Mouse (Mus musculus): ENCODE results near the gene Gng12. TPM values are rescaled to one million over a fixed set of nuclear protein-coding genes. Genes with fewer than 3 reads are reported as not detected.

Gng12 gene
- polyA plus RNA-seq, 1 experiment from 2014 or later, result 36.9 TPM

- Histone ChIP-seq H3K4me2 (ENCODE audit: low read depth, low read length) (peak overlapping the region; percentile 25; the same call in 1 of the 2 replicates), H3K27ac (ENCODE audit: low read length) (no peak overlapping the region), H3K4me3 (ENCODE audit: low read depth, low read length) (no peak overlapping the region), H3K27me3 (ENCODE audit: control insufficient read depth, insufficient read depth, low read depth, low read length) (no peaks in the 10 kb centered on the region), H3K9ac (ENCODE audit: low read depth, low read length) (no peak overlapping the region), H3K9me3 (replicated peaks; ENCODE audit: control insufficient read depth, low read length) (no peaks in the 10 kb centered on the region), H3K4me1 (ENCODE audit: control insufficient read depth, low read depth, low read length) (peaks cover 4% of the 10 kb centered on the region), H3K36me3 (ENCODE audit: control insufficient read depth, insufficient read depth) (no peaks in the 10 kb centered on the region)
- peak; percentile 56; the same call in 1 of the 2 replicates for ATAC-seq (ENCODE audit: low read depth)
- WGBS (ENCODE audit: insufficient replicate concordance), result 38% methylated on average over 8 of the region's 8 CpGs
These were observed 173.1 kb downstream of the Gng12 start for GRCm38 (mm10) chr6:67069219-67069762.

GRCm38 (mm10) chr6:67069800-67070315 is 173.7 kb downstream of the Gng12 start:
- Histone ChIP-seq H3K4me1 (ENCODE audit: control insufficient read depth, low read depth, low read length) (peaks cover 4% of the 10 kb centered on the region), H3K27ac (ENCODE audit: low read length) (no peak overlapping the region), H3K4me2 (ENCODE audit: low read depth, low read length) (peak overlapping the region; percentile 25; the same call in 1 of the 2 replicates), H3K36me3 (ENCODE audit: control insufficient read depth, insufficient read depth) (no peaks in the 10 kb centered on the region), H3K4me3 (ENCODE audit: low read depth, low read length) (no peak overlapping the region), H3K9me3 (replicated peaks; ENCODE audit: control insufficient read depth, low read length) (no peaks in the 10 kb centered on the region), H3K27me3 (ENCODE audit: control insufficient read depth, insufficient read depth, low read depth, low read length) (no peaks in the 10 kb centered on the region), H3K9ac (ENCODE audit: low read depth, low read length) (peak overlapping the region; percentile 19; the same call in 1 of the 2 replicates)
- WGBS (ENCODE audit: insufficient replicate concordance), result 45% methylated on average over 9 of the region's 9 CpGs
- no peak for ATAC-seq (ENCODE audit: low read depth)

Other genes with a start within 250 kb of the Gng12 start
- gene Vmn1r35, start 210.5 kb upstream of the Gng12 start, polyA plus RNA-seq (2015; fragmentation: Nextera tagmentation; extraction: Ambion mirVana), result not detected in 2 replicates
- not detected in 2 replicates for gene Vmn1r36, start 177.2 kb upstream of the Gng12 start, polyA plus RNA-seq (2015; fragmentation: Nextera tagmentation; extraction: Ambion mirVana)
- gene Vmn1r37, start 167.0 kb upstream of the Gng12 start, polyA plus RNA-seq (2015; fragmentation: Nextera tagmentation; extraction: Ambion mirVana), result not detected in 2 replicates
- gene Vmn1r38, start 113.8 kb upstream of the Gng12 start, polyA plus RNA-seq (2015; fragmentation: Nextera tagmentation; extraction: Ambion mirVana), result not detected in 2 replicates
- not detected in 2 replicates for gene Vmn1r39, start 85.8 kb upstream of the Gng12 start, polyA plus RNA-seq (2015; fragmentation: Nextera tagmentation; extraction: Ambion mirVana)
- gene Gadd45a, start 141.1 kb downstream of the Gng12 start, polyA plus RNA-seq (2015; fragmentation: Nextera tagmentation; extraction: Ambion mirVana), result 54.4 and 56.6 TPM in 2 replicates

All from liver, embryonic 16.5 days (tissue).